Mouse (Mus musculus): ENCODE data around the gene Synj1.

DNA sequence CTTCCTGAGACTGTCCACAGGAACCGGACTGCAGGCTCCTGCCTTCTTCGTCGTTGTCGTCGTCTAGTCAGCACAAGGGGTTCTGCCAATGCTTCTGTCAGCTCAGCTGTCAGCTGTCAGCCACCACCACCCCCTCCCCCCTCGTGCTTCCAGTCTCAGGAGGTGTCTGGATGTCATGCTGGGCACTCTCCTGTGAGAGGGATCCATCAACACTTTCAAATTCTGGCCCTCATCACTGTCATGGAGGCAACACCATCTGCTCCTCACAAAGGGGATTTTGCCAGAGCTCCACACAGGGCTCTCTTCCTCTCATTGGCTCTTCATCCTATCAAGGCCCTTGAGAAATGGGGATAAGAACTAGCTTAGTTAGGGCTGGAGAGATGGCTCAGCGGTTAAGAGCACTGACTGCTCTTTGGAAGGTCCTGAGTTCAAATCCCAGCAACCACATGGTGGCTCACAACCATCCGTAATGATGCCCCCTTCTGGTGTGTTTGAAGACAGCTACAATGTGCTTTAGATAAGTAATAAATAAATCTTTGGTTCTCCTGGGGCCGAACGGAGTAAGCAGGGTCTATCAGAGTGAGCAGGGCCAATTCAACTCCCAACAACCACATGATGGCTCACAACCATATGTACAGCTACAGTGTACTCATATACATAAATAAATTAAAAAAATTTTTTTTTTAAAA lies 89.5 kb downstream of the Synj1 start:
- TF ChIP-seq CTCF (IDR thresholded peaks at IDR 0.05; ENCODE audit: insufficient read depth, low read length) (no peak), POLR2A (IDR thresholded peaks at IDR 0.05; ENCODE audit: borderline replicate concordance, extremely low read depth, low read depth, low read length) (no peak)

Data from lung, adult 2 months (tissue).